Mouse (Mus musculus) stomach, postnatal 0 days (tissue): ENCODE measurements at regions not wholly inside any gene's neighbourhood (a gene's known extent, or its start where the extent isn't known, plus 50 kb on each side); places are given as distances from the start of the nearest gene placed in this dataset.

Experiments used
- CTCF ChIP-seq: IDR thresholded peaks from 2 replicates; pipeline ENCODE4 v1.5.1; 2016; ENCODE audit warnings: antibody characterized with exemption, low read depth, mild to moderate bottlenecking, moderate library complexity
- EP300 ChIP-seq: optimal IDR thresholded peaks from 2 replicates; pipeline ENCODE3; 2016; ENCODE audit warnings: antibody characterized with exemption

GRCm38 (mm10) chr1:185519811-185520210, 65.2 kb downstream of the Slc30a10 start:
- TF ChIP-seq CTCF, result no peak
- no peak for TF ChIP-seq EP300
